Mouse (Mus musculus) cortical plate, adult 2 months (tissue): ENCODE measurements around the gene Smpd2.

Experiments
- CTCF ChIP-seq: fragments of 200-500 bp; IDR thresholded peaks from 2 replicates; pipeline ENCODE4 v1.5.1; 2011; ENCODE audit warnings: mild to moderate bottlenecking, control low read depth, low read length; ENCODE audit not compliant: insufficient read depth; ENCODE audit errors: extremely low read depth
- POLR2A ChIP-seq: fragments of 200-500 bp; IDR thresholded peaks from 2 replicates; pipeline ENCODE4 v1.6.1; 2011; ENCODE audit warnings: mild to moderate bottlenecking, low read length, control low read depth; ENCODE audit not compliant: insufficient read depth; ENCODE audit errors: extremely low read depth

- no peak for TF ChIP-seq CTCF
- no peak for TF ChIP-seq POLR2A
These were observed 13.2 kb downstream of the Smpd2 start for GRCm38 (mm10) chr10:41477018-41477277.
